Mouse (Mus musculus) bone marrow macrophage, adult 2 months (primary cell): ENCODE measurements around the gene Marf1.

Source experiments
- CTCF ChIP-seq: IDR thresholded peaks from 2 replicates; pipeline ENCODE4 v1.5.1; 2012; ENCODE audit warnings: low read depth, mild to moderate bottlenecking, low read length, moderate library complexity
- POLR2A ChIP-seq: IDR thresholded peaks from 2 replicates; pipeline ENCODE4 v1.6.1; 2012; ENCODE audit warnings: mild to moderate bottlenecking, low read depth, low read length, borderline replicate concordance

- TF ChIP-seq CTCF (no peak), POLR2A (no peak)
Measured at GRCm38 (mm10) chr16:14169706-14170105, 6.6 kb upstream of the Marf1 start.
